Mouse (Mus musculus): ENCODE data around the gene Gpr3. TPM values are rescaled to one million over a fixed set of nuclear protein-coding genes. Genes with fewer than 3 reads are reported as not detected.

Gene Gpr3
- polyA plus RNA-seq, 1 experiment from 2014 or later = 0.35 TPM

DNA sequence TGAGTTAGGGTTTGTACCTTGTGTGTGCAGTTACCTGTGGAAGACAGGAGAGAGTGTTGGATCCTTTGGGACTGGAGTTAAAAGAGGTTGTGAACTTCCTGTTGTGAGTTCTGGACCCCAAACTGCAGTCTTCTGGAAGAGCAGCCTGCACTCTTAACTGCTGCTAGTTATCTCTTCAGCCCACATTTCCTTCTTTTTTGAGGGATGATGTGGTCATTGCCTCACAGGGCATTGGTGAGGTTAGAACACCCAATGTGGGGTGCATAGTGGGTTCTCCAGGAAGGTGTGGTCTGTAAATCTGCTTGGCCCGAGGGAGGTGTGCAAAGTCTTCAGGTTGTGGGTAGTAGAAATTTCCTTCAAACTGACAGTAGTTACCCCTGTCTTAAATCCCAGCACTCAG, 32.0 kb upstream of the Gpr3 start:
- peaks cover 44% of the 10 kb centered on the region for H3K4me1 ChIP-seq (replicated peaks)
- WGBS = 78% methylated on average over 1 of the region's 1 CpGs
- no peak overlapping the region for H3K27ac ChIP-seq
- no peaks in the 10 kb centered on the region for H3K9me3 ChIP-seq
- H3K36me3 ChIP-seq = no peaks in the 10 kb centered on the region
- H3K4me3 ChIP-seq = no peak overlapping the region
- DNase-seq (ENCODE audit: low spot score) = no peak
- H3K27me3 ChIP-seq (ENCODE audit: insufficient read depth, poor library complexity, severe bottlenecking) = peaks cover 98% of the 10 kb centered on the region

DNA sequence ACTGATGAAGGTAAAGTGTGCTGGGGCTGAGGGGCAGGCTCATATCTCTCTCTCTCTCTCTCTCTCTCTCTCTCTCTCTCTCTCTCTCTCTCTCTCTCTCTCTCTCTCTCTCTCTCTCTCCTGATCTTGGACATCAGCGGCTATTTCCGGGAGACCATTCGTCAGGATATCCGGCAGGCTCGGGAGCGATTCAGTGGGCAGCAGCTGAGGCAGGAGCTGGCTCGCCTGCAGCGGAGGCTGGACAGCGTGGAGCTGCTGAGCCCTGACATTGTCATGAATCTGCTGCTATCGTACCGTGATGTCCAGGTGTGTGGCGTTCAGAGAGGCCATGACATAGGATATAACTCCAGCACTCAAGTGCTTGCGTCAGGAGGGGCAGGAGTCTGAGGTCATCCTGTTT, 31.2 kb upstream of the Gpr3 start:
- DNase-seq (ENCODE audit: low spot score) = no peak
- Histone ChIP-seq H3K27ac (0 out of 2 replicates have a peak overlapping the region, but pooled peaks have one; percentile 16), H3K4me3 (no peak overlapping the region), H3K27me3 (ENCODE audit: insufficient read depth, poor library complexity, severe bottlenecking) (peaks cover 98% of the 10 kb centered on the region), H3K4me1 (replicated peaks) (peaks cover 44% of the 10 kb centered on the region), H3K36me3 (no peaks in the 10 kb centered on the region), H3K9me3 (no peaks in the 10 kb centered on the region)
- 52% methylated on average over 13 of the region's 13 CpGs for WGBS

DNA sequence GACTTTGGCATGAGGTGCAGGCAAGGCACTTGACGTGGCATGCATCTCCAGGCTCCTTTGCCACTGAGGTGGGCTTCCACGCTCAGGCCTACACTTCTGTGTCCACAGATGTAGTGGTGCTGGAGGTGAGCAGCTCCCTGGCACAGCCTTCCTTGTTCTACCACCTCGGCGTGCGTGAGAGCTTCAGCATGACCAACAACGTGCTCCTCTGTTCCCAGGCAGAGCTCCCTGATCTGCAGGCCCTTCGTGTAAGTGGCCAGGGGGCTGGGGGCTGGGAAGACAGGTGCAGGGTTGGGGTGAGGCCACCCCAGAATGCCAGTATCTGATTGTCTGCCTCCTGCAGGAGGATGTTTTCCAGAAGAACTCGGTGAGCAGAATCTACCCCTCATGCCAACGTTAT, 30.4 kb upstream of the Gpr3 start:
- Histone ChIP-seq H3K36me3 (no peaks in the 10 kb centered on the region), H3K4me1 (replicated peaks) (peaks cover 47% of the 10 kb centered on the region), H3K27me3 (ENCODE audit: insufficient read depth, poor library complexity, severe bottlenecking) (peaks cover 96% of the 10 kb centered on the region), H3K4me3 (no peak overlapping the region), H3K9me3 (no peaks in the 10 kb centered on the region), H3K27ac (no peak overlapping the region)
- 51% methylated on average over 9 of the region's 9 CpGs for WGBS
- no peak for DNase-seq (ENCODE audit: low spot score)

DNA sequence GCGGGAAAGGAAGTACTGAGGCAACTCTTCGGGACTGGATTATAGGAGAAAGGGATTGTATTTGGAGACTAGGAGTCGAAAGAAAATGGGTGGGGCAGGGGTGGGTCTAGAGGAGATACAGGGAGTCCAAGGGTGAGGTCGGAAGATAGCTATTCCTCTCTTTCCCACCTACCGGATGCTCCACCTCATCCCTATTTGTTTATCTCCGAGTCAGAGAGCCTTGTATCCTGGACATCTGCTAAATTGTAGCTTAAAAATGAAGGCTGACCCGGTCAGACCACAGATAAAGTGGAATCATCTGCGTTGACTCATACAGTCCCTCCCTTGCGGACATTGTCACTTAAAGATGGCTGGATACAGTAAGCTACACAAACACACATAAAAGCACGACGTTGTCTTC, 29.6 kb upstream of the Gpr3 start:
- 33% methylated on average over 11 of the region's 11 CpGs for WGBS
- no peak for DNase-seq (ENCODE audit: low spot score)
- Histone ChIP-seq H3K27ac (no peak overlapping the region), H3K9me3 (no peaks in the 10 kb centered on the region), H3K4me3 (peak overlapping the region; percentile 67), H3K4me1 (replicated peaks) (peaks cover 42% of the 10 kb centered on the region), H3K36me3 (no peaks in the 10 kb centered on the region), H3K27me3 (ENCODE audit: insufficient read depth, poor library complexity, severe bottlenecking) (peaks cover 96% of the 10 kb centered on the region)

DNA sequence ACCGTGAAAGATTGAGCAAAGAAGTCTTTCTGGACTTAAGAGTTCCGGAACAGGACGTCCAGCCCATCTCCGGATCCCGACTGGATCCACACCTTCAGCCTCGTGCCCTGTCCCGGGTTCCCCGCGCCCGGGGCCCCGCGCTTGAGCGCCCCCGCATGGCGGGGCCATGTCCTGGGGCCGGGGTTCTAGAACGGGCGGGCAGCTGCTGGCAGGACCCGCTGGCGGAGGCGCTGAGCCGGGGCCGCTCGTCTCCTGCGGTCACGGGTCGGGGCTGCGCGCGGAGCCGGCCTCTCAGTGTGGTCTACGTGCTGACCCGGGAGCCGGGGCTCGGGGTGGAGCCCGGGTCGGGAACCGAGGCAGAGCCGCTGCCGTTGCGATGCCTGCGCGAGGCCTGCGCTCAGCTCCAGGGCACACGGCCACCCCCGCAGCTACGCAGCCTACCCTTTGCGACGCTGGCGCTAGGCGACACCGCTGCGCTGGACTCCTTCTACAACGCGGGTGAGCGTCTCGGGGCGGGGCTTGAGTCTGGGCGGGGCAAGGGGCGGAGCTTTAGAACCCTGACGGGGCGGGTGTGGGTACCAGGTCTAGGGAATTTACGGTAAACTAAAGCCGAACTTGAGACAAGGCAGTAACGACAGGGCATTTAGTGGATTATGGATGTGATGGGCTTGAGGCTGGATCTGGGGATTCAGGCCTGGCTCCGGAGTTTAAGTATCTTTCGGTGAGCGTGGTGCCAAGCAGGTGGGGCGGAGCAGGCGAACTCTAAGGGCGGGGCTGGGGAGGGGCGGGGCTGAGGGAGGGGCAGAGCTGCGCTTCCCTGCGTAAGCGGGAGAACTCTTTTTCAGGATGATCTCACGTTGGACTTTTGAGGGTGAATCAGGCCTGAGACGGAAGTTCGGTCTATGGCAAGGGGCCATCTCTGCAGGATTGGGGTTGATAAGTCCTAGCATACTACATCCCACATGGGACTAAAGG, 28.9 kb upstream of the Gpr3 start:
- Histone ChIP-seq H3K4me1 (replicated peaks) (peaks cover 38% of the 10 kb centered on the region), H3K27me3 (ENCODE audit: insufficient read depth, poor library complexity, severe bottlenecking) (peaks cover 93% of the 10 kb centered on the region), H3K36me3 (no peaks in the 10 kb centered on the region), H3K9me3 (no peaks in the 10 kb centered on the region), H3K27ac (peak overlapping the region; percentile 86), H3K4me3 (peak overlapping the region; percentile 67)
- DNase-seq (ENCODE audit: low spot score) = peak; percentile 93
- WGBS = under 1% methylated on average over 78 of the region's 78 CpGs

DNA sequence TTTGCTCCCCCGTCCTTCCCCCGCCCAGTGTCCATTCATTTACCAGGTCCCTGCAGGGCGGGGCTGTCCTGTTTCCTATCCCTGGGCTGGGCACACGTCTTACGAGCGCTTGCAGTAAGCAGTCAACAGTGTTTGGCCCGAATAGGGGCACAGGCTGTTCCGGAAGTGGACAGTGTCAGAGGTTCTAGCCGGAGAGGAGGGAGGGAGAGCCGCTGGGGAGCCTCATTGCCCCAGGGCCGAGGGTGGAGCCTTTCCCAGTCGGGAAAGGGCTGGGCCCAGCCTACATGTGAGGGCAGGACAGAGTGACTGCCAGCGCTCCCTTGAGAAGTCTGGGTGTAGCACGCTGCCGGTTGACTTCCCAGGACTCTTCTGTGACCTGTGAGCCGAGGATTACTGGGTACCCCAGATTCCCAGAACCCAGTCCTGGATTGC, 28.2 kb upstream of the Gpr3 start, which contains the start of gene Map3k6:
Map3k6 (plus strand) TSS at position 329 of the 432 bp plus-strand sequence.
- peak within 1 kb of the TSS; percentile 86 for H3K27ac ChIP-seq
- peaks cover 92% of the 10 kb centered on the region for H3K27me3 ChIP-seq (ENCODE audit: insufficient read depth, poor library complexity, severe bottlenecking)

DNA sequence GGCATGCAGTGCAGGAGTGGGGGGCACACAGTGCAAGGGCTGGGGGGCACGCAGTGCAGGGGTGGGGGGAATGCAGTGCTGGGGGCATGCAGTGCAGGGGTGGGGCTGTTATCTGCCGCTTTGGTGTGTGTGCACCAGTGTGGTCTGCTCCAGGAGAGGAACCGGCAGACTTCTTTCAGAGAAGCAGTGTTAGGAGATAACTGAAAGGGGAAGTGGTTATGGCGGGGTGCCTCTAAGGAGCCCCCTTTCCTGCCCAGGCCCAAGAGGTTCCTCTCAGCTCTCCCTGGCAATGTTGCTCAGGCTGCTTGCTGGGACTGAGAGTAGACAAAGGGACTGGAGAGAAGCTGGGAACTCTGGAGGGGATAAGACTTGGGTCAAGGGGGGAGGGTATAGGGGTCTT, 25.6 kb upstream of the Gpr3 start:
- WGBS = 81% methylated on average over 4 of the region's 4 CpGs
- Histone ChIP-seq H3K4me1 (replicated peaks) (peaks cover 29% of the 10 kb centered on the region), H3K27ac (peak overlapping the region; percentile 40; the same call in 1 of the 2 replicates), H3K4me3 (no peak overlapping the region), H3K9me3 (no peaks in the 10 kb centered on the region), H3K36me3 (no peaks in the 10 kb centered on the region), H3K27me3 (ENCODE audit: insufficient read depth, poor library complexity, severe bottlenecking) (peaks cover 76% of the 10 kb centered on the region)
- DNase-seq (ENCODE audit: low spot score) = no peak

More for the DNA sequence above, 28.2 kb upstream of the Gpr3 start, which contains the start of gene Map3k6:
- DNase-seq (ENCODE audit: low spot score) = peak; percentile 39
- peaks cover 38% of the 10 kb centered on the region for H3K4me1 ChIP-seq (replicated peaks)
- H3K9me3 ChIP-seq = no peaks in the 10 kb centered on the region
- 5% methylated on average over 16 of the region's 16 CpGs for whole genome bisulfite sequencing
- H3K4me3 ChIP-seq = peak within 1 kb of the TSS; percentile 67
- H3K36me3 ChIP-seq = no peaks in the 10 kb centered on the region

DNA sequence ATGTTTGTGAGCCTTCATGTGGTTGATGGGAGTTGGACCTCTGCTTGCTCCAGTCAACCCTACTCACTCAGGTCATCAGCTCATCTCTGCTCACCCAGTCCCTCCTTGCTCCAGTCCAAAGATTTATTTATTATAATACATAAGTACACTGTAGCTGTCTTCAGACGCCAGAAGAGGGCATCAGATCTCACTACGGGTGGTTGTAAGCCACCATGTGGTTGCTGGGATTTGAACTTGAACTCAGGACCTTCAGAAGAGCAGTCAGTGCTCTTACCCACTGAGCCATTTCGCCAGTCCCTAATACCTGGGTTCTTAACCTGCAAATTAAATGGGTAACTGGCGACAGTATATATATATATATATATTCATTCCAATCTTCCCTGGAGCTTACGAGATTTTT, 23.1 kb upstream of the Gpr3 start:
- Histone ChIP-seq H3K4me1 (replicated peaks) (peaks cover 6% of the 10 kb centered on the region), H3K36me3 (no peaks in the 10 kb centered on the region), H3K27me3 (ENCODE audit: insufficient read depth, poor library complexity, severe bottlenecking) (peaks cover 59% of the 10 kb centered on the region), H3K9me3 (no peaks in the 10 kb centered on the region), H3K4me3 (no peak overlapping the region), H3K27ac (no peak overlapping the region)
- no peak for DNase-seq (ENCODE audit: low spot score)
- WGBS = 82% methylated on average over 5 of the region's 5 CpGs

DNA sequence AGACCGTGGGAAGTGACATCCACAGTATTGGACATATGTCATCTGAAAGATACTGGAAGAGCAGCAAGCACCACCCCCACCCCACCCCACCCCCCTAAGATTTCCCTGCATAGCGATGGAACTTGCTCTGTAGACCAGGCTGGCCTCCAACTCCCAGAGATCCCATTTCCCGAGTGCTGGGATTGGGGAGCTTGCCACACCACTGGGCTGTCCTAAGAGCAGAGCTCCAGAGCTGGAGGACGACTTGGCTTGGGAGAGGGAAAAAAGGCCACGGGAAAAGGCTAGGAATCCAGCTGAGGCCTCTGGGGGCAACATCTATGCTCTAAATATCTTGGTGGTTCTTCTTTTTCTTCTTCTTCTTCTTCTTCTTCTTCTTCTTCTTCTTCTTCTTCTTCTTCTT, 22.4 kb upstream of the Gpr3 start:
- Histone ChIP-seq H3K9me3 (no peaks in the 10 kb centered on the region), H3K27me3 (ENCODE audit: insufficient read depth, poor library complexity, severe bottlenecking) (peaks cover 53% of the 10 kb centered on the region), H3K4me3 (no peak overlapping the region), H3K27ac (no peak overlapping the region), H3K36me3 (no peaks in the 10 kb centered on the region), H3K4me1 (replicated peaks) (peaks cover 7% of the 10 kb centered on the region; the same call in 1 of the 2 replicates)
- DNase-seq (ENCODE audit: low spot score) = no peak
- WGBS = 58% methylated on average over 5 of the region's 5 CpGs

DNA sequence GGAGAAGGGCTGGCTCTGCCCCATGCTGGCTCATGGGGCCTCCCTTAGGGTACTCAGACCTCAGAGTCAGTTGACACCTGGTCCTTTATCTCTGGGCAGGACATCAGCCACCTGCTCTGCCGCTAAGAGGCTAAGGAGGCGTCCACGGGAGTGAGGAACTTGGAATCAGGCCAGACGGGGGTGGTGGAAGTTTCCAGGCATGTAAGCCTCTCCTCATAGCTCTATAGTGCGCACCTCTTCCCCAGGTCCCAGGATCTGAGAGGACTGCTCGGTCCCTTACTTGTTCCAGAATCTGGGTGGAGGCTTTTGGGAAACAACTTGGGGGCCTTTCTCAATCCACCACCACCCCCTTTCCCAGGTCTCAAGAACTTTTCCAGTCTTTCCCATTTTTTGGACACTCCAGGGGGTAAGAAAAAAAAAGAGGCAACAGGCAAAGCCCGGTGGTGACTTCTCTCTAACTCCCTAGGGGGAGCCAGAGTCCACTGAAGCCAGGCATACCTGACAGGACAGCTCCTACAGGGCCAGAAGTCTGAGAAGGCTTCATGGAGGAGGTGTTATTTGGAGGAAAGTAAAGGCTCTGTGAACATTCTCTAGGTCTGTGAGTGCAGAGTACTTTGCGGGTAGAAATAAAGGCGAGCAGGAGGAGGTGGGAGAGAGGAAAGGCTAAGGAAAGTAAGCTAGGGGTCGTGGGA, 21.1 kb upstream of the Gpr3 start:
- 42% methylated on average over 10 of the region's 10 CpGs for WGBS
- Histone ChIP-seq H3K36me3 (no peaks in the 10 kb centered on the region), H3K4me3 (no peak overlapping the region), H3K27me3 (ENCODE audit: insufficient read depth, poor library complexity, severe bottlenecking) (peaks cover 39% of the 10 kb centered on the region), H3K9me3 (no peaks in the 10 kb centered on the region), H3K27ac (no peak overlapping the region), H3K4me1 (replicated peaks) (peaks cover 14% of the 10 kb centered on the region; the same call in 1 of the 2 replicates)
- no peak for DNase-seq (ENCODE audit: low spot score)

DNA sequence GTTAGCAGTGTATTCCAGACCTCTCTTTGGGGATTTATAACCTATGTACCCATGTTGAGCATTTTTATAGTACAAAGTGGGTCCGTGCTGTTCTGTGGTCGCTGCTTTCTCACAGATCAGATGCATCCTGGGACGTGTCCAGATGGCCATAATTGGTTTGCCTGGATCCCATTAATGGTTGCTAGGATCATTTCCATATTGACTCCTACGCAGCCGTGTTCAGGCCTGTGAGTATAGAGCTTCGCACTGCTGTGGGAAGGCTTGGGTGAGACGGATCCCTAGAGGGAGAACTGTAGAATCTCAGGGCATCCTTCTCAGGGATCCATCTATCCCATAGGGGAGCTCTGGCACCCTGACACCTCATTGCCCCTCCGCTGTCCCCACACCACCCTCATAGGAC, 17.2 kb upstream of the Gpr3 start:
- Histone ChIP-seq H3K9me3 (no peaks in the 10 kb centered on the region), H3K27ac (peak overlapping the region; percentile 41), H3K27me3 (ENCODE audit: insufficient read depth, poor library complexity, severe bottlenecking) (peaks cover 11% of the 10 kb centered on the region), H3K4me1 (replicated peaks) (peaks cover 20% of the 10 kb centered on the region), H3K4me3 (no peak overlapping the region), H3K36me3 (no peaks in the 10 kb centered on the region)
- WGBS = 65% methylated on average over 8 of the region's 8 CpGs
- DNase-seq (ENCODE audit: low spot score) = no peak

DNA sequence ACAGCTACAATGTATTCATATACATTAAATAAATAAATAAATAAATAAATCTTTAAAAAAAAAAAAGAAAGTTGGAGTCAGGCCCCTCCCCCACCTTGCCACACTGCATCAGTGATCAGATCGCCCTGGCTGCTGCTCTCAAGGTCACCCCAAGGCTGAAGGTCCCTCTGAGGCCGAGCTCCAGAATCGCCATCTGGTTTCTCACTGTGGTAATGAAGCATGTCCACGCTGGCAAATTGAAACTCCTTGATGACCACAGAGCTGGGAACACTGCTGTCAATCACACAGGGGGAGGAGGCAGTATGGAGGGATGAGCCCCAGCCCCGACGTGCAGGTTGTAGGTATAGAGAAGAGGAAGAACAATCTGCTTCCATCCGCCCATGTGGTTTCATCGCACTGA, 15.3 kb upstream of the Gpr3 start:
- WGBS = 59% methylated on average over 8 of the region's 8 CpGs
- Histone ChIP-seq H3K9me3 (no peaks in the 10 kb centered on the region), H3K4me1 (replicated peaks) (peaks cover 39% of the 10 kb centered on the region), H3K27ac (no peak overlapping the region), H3K36me3 (no peaks in the 10 kb centered on the region), H3K27me3 (ENCODE audit: insufficient read depth, poor library complexity, severe bottlenecking) (peaks cover 15% of the 10 kb centered on the region), H3K4me3 (no peak overlapping the region)
- peak; percentile 51 for DNase-seq (ENCODE audit: low spot score)

DNA sequence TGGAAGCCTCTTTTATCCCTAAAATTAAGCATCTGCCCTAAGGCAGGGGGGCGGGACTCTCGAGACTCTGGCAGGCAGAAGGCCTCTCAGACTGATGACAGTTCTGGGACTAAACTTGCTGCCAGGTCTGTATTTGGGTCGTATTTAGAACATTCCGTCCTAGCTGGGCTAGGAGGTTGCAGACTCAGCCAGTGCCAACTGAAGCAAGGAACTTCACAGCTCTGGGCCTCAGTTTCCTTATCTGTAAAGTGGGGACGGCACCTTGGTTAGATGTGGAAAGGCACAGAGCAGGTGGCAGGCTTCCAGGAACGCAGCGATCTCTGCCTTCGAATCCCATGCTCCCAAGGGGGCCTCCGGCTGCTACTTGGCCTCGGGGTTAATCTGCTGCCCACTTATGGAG, 13.7 kb upstream of the Gpr3 start:
- peaks cover 27% of the 10 kb centered on the region for H3K27me3 ChIP-seq (ENCODE audit: insufficient read depth, poor library complexity, severe bottlenecking)
- no peak overlapping the region for H3K4me3 ChIP-seq
- no peaks in the 10 kb centered on the region for H3K36me3 ChIP-seq
- H3K27ac ChIP-seq = 0 out of 2 replicates have a peak overlapping the region, but pooled peaks have one; percentile 54
- no peak for DNase-seq (ENCODE audit: low spot score)
- 69% methylated on average over 10 of the region's 10 CpGs for WGBS
- H3K4me1 ChIP-seq (replicated peaks) = peaks cover 52% of the 10 kb centered on the region
- no peaks in the 10 kb centered on the region for H3K9me3 ChIP-seq

Measured in hindbrain, embryonic 10.5 days (tissue).